In genomic region chr1:88358102-88358654, GRCm38 (mm10) we compare ENCODE assay signal across 12 mouse cellular contexts. TPM values are rescaled to one million over a fixed set of nuclear protein-coding genes. Genes with fewer than 3 reads are reported as not detected.
DNase-seq lines count a peak whose midpoint lies in the region; ATAC-seq lines count a peak whose summit lies in the region.
"Had no signal": no experiment of that assay in that cellular context is flagged by ENCODE, and none has a peak within 500 bp of the region (broad histone marks: within the 10 kb centered on the region; RNA-seq: fewer than 3 reads in every experiment).

No protein-coding gene starts in this region.

- DNase-seq in hindbrain, embryonic 11.5 days (ENCODE audit: low spot score), result no peak
- DNase-seq in cerebellum, adult 11 months, result peak; percentile 93
- peak; percentile 42 for DNase-seq in kidney, adult 11 months
- DNase-seq in kidney, postnatal 36 days, result peak; percentile 55 to 57
- DNase-seq in natural killer cell, adult 2 months (ENCODE audit: low spot score in 2 of 2), result no peak
- no peak for DNase-seq in liver, embryonic 11.5 days (ENCODE audit: low spot score)
- DNase-seq in layer of hippocampus, adult 9-11 months, result no peak

- no peaks in the 10 kb centered on the region for H3K27me3 ChIP-seq in hindbrain, embryonic 15.5 days
- H3K27me3 ChIP-seq in hindbrain, embryonic 11.5 days (ENCODE audit: control insufficient read depth, insufficient read depth, low read length), result no peaks in the 10 kb centered on the region
- no peaks in the 10 kb centered on the region for H3K27me3 ChIP-seq in liver, embryonic 11.5 days (replicated peaks; ENCODE audit: control insufficient read depth, insufficient read depth, low read length)
- H3K27me3 ChIP-seq: heart, embryonic 13.5 days; limb, embryonic 15.5 days had no signal

- H3K4me1 ChIP-seq in hindbrain, embryonic 15.5 days (replicated peaks), result no peaks in the 10 kb centered on the region
- no peaks in the 10 kb centered on the region for H3K4me1 ChIP-seq in hindbrain, embryonic 11.5 days (replicated peaks; ENCODE audit: control insufficient read depth, insufficient read depth, low read length)
- no peaks in the 10 kb centered on the region for H3K4me1 ChIP-seq in liver, embryonic 11.5 days (replicated peaks; ENCODE audit: control insufficient read depth, insufficient read depth, low read length)
- H3K4me1 ChIP-seq: heart, embryonic 13.5 days; limb, embryonic 15.5 days; midbrain, embryonic 12.5 days had no signal

- H3K4me3 ChIP-seq in hindbrain, embryonic 15.5 days, result no peak overlapping the region
- no peak overlapping the region for H3K4me3 ChIP-seq in hindbrain, embryonic 11.5 days (ENCODE audit: low read depth, low read length)
- no peak overlapping the region for H3K4me3 ChIP-seq in liver, embryonic 11.5 days (ENCODE audit: low read depth, low read length)
- H3K4me3 ChIP-seq: heart, embryonic 13.5 days; limb, embryonic 15.5 days; midbrain, embryonic 12.5 days had no signal

- 0 out of 2 replicates have a peak, but pooled peaks have one; percentile 47 for ATAC-seq in hindbrain, embryonic 15.5 days (ENCODE audit: low FRiP score, low read depth)
- no peak for ATAC-seq in hindbrain, embryonic 11.5 days (ENCODE audit: low FRiP score)
- no peak for ATAC-seq in liver, embryonic 11.5 days (replicated peaks; ENCODE audit: low FRiP score)

- H3K9ac ChIP-seq in hindbrain, embryonic 15.5 days, result no peak overlapping the region
- H3K9ac ChIP-seq in hindbrain, embryonic 11.5 days (ENCODE audit: low read depth, low read length), result no peak overlapping the region
- H3K9ac ChIP-seq in liver, embryonic 11.5 days (ENCODE audit: low read depth, low read length), result no peak overlapping the region
- H3K9ac ChIP-seq: heart, embryonic 13.5 days; limb, embryonic 15.5 days; midbrain, embryonic 12.5 days had no signal

- H3K27ac ChIP-seq in hindbrain, embryonic 15.5 days (replicated peaks), result no peak overlapping the region
- no peak overlapping the region for H3K27ac ChIP-seq in hindbrain, embryonic 11.5 days (ENCODE audit: low read depth, low read length)
- H3K27ac ChIP-seq in liver, embryonic 11.5 days (ENCODE audit: low read depth, low read length), result no peak overlapping the region
- H3K27ac ChIP-seq: heart, embryonic 13.5 days; limb, embryonic 15.5 days; midbrain, embryonic 12.5 days had no signal

- H3K4me2 ChIP-seq in hindbrain, embryonic 15.5 days, result no peak overlapping the region
- no peak overlapping the region for H3K4me2 ChIP-seq in hindbrain, embryonic 11.5 days (replicated peaks; ENCODE audit: low read depth, low read length)
- no peak overlapping the region for H3K4me2 ChIP-seq in liver, embryonic 11.5 days
- H3K4me2 ChIP-seq: heart, embryonic 13.5 days; limb, embryonic 15.5 days; midbrain, embryonic 12.5 days had no signal

- H3K9me3 ChIP-seq in hindbrain, embryonic 15.5 days, result no peaks in the 10 kb centered on the region
- H3K9me3 ChIP-seq in hindbrain, embryonic 11.5 days (ENCODE audit: control insufficient read depth, low read length), result no peaks in the 10 kb centered on the region
- H3K9me3 ChIP-seq in liver, embryonic 11.5 days (ENCODE audit: control insufficient read depth, low read length), result no peaks in the 10 kb centered on the region
- H3K9me3 ChIP-seq: heart, embryonic 13.5 days; limb, embryonic 15.5 days; midbrain, embryonic 12.5 days had no signal

- no peaks in the 10 kb centered on the region for H3K36me3 ChIP-seq in hindbrain, embryonic 15.5 days
- H3K36me3 ChIP-seq in hindbrain, embryonic 11.5 days (ENCODE audit: control insufficient read depth, insufficient read depth, low read length), result no peaks in the 10 kb centered on the region
- H3K36me3 ChIP-seq in liver, embryonic 11.5 days (ENCODE audit: control insufficient read depth, insufficient read depth, low read length), result no peaks in the 10 kb centered on the region
- H3K36me3 ChIP-seq: heart, embryonic 13.5 days; limb, embryonic 15.5 days; midbrain, embryonic 12.5 days had no signal

- WGBS in hindbrain, embryonic 15.5 days, result 69% methylated on average over 7 of the region's 7 CpGs
- 78% methylated on average over 7 of the region's 7 CpGs for WGBS in hindbrain, embryonic 11.5 days
- 76% methylated on average over 7 of the region's 7 CpGs for WGBS in liver, embryonic 11.5 days

RNA-seq across cellular contexts. Expression of gene Spp2, which starts 48.6 kb away (rescaled TPM):
- 0.17 and 0.44 TPM in 2 replicates for polyA plus RNA-seq in hindbrain, embryonic 15.5 days (2015; fragmentation: Nextera tagmentation; extraction: Ambion mirVana)
- 0.17 TPM in 1 of 2 replicates, not detected in the other for polyA plus RNA-seq in hindbrain, embryonic 11.5 days (2014; fragmentation: Nextera tagmentation; extraction: Ambion mirVana)
- polyA plus RNA-seq in liver, embryonic 11.5 days (2014; fragmentation: Nextera tagmentation; extraction: Ambion mirVana), result 78.7 and 82.3 TPM in 2 replicates
- polyA plus RNA-seq: lung, postnatal 0 days; midbrain, embryonic 12.5 days had no signal

Comparison
In these comparisons a context has a peak if more than half of its experiments do, and no peak if none do; other contexts are left out.
1. DNase-seq: peak in cerebellum, adult 11 months (single experiment), kidney, adult 11 months (single experiment) and kidney, postnatal 36 days (2 of 2); none in hindbrain, embryonic 11.5 days (single experiment), natural killer cell, adult 2 months (0 of 2), liver, embryonic 11.5 days (single experiment) and layer of hippocampus, adult 9-11 months (single experiment).
2. RNA of gene Spp2, which starts 48.6 kb away (polyA plus RNA-seq): 78.7 to 82.3 TPM in liver, embryonic 11.5 days; 0.17 to 0.44 TPM in hindbrain, embryonic 15.5 days and 0.17 TPM in hindbrain, embryonic 11.5 days; every median in the first group is over 10 times any median in the second.